Mouse (Mus musculus): ENCODE measurements around the gene Gm281. TPM values are rescaled to one million over a fixed set of nuclear protein-coding genes. Genes with fewer than 3 reads are reported as not detected.
"Not testable (repeated sequence)": the region's sequence is repeated elsewhere in the genome, so short reads cannot be mapped to it uniquely, and the experiment has no call there.

Gm281 gene
- polyA plus RNA-seq (2015; fragmentation: Nextera tagmentation; extraction: Ambion mirVana): not detected in 2 replicates

- 28% methylated on average over 1 of the region's 1 CpGs for WGBS (ENCODE audit: insufficient replicate concordance)
- ATAC-seq (ENCODE audit: low read depth) (no peak), DNase-seq (no peak)
- H3K9me3 ChIP-seq (replicated peaks): no peaks in the 10 kb centered on the region
- H3K36me3 ChIP-seq: no peaks in the 10 kb centered on the region
- H3K4me1 ChIP-seq (replicated peaks): no peaks in the 10 kb centered on the region
- H3K4me2 ChIP-seq: no peak within 1 kb of the TSS
- no peak within 1 kb of the TSS for H3K27ac ChIP-seq
- H3K27me3 ChIP-seq: no peaks in the 10 kb centered on the region
- H3K9ac ChIP-seq: no peak within 1 kb of the TSS
- H3K4me3 ChIP-seq (replicated peaks): no peak within 1 kb of the TSS
Observed at GRCm38 (mm10) chr14:13914387-13915082, at the start of gene Gm281. TSS of gene Gm281 (minus strand) at chr14:13914478.

GRCm38 (mm10) chr14:13963527-13963926 lies 49.2 kb upstream of the Gm281 start:
- Histone ChIP-seq H3K4me3 (replicated peaks) (no peak overlapping the region), H3K9ac (no peak overlapping the region), H3K4me1 (replicated peaks) (peaks cover 36% of the 10 kb centered on the region), H3K36me3 (no peaks in the 10 kb centered on the region), H3K27me3 (no peaks in the 10 kb centered on the region), H3K27ac (no peak overlapping the region), H3K4me2 (no peak overlapping the region), H3K9me3 (replicated peaks) (no peaks in the 10 kb centered on the region)
- ATAC-seq (ENCODE audit: low read depth): no peak
- no peak for DNase-seq
- WGBS (ENCODE audit: insufficient replicate concordance): 43% methylated on average over 1 of the region's 1 CpGs

DNA sequence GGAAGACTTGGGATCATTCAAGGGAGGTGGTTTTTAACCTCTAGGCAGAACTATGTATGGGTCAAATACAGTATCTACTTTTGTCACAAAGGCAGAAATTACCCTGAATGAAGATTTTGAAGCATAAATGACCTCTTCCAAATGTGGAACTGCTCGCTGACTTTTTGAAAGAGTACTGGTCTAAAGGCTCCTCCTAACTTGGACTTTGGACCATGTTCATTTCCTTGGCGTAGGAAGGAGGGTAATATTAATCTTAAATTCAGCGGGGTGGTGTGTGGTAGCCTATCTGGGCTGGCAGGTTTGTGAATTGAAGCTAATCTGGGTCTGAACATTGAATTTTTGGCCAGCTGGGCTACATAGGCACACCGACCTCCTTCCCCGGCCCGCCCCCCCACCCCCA lies 48.2 kb upstream of the Gm281 start:
- Histone ChIP-seq H3K4me1 (replicated peaks) (peaks cover 45% of the 10 kb centered on the region), H3K4me3 (replicated peaks) (no peak overlapping the region), H3K27ac (no peak overlapping the region; the same call in 1 of the 2 replicates), H3K9me3 (replicated peaks) (no peaks in the 10 kb centered on the region), H3K9ac (no peak overlapping the region), H3K4me2 (peak overlapping the region; percentile 87; the same call in 1 of the 2 replicates), H3K36me3 (0 out of 2 replicates have a peak, but pooled peaks cover under 1% of the 10 kb centered on the region), H3K27me3 (no peaks in the 10 kb centered on the region)
- no peak for ATAC-seq (ENCODE audit: low read depth)
- 48% methylated on average over 6 of the region's 6 CpGs for WGBS (ENCODE audit: insufficient replicate concordance)
- DNase-seq: no peak

GRCm38 (mm10) chr14:13961401-13962112 lies 47.3 kb upstream of the Gm281 start, which contains the start of the genes Atxn7 and Thoc7:
TSS of gene Atxn7 (plus strand) at chr14:13961440.
TSS of gene Thoc7 (minus strand) at chr14:13961852.
- peak within 1 kb of the TSS; percentile 95 for H3K9ac ChIP-seq
- DNase-seq (peak; percentile 38), ATAC-seq (ENCODE audit: low read depth) (peak; percentile 79)
- peaks cover 43% of the 10 kb centered on the region for H3K4me1 ChIP-seq (replicated peaks)
- H3K27me3 ChIP-seq: no peaks in the 10 kb centered on the region
- H3K4me3 ChIP-seq (replicated peaks): peak within 1 kb of the TSS; percentile 94
- 0 out of 2 replicates have a peak, but pooled peaks cover 3% of the 10 kb centered on the region for H3K36me3 ChIP-seq
- H3K4me2 ChIP-seq: peak within 1 kb of the TSS; percentile 87
- WGBS (ENCODE audit: insufficient replicate concordance): 1% methylated on average over 41 of the region's 56 CpGs
- no peaks in the 10 kb centered on the region for H3K9me3 ChIP-seq (replicated peaks)
- peak within 1 kb of the TSS; percentile 83 for H3K27ac ChIP-seq

DNA sequence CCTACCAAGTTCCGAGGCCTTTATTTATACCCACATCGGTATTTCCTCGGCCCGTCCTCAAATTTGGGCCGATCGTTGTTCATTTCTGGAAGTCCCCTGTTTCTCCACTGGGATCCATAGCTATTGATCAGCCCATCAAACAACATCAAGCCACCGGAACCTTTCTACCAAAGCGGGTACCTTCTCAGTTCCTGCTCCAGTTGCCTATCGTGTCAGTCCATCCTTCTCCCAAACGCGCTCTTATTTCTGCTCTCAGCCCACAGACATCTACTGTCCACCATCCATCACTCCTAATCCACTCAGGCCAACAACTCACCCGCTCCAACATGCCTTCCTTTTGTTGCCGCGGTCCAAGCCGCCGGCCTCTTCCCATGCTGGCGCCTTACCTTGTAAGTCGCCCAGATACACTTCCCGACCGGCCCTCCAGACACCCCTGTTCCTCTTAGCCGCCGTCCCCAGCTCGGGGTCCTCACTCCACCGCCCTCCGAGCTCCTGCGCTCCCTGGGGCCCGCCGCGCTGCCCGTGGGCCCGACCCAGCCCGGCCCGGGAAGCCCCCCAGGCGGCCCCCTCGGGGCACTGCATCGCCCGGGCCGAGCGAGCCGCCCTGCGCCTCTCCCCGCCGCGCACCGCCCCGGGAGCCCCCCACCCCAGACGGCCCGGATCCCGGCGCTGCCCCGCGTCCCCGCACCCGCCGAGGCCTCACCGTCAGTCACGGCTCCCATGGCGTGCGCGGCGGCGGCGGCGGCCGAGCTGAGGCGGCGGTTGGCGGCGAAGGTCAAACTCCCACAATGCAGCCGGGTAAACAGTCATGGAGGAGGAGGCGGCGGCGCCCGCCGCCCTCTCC lies 46.4 kb upstream of the Gm281 start:
- Histone ChIP-seq H3K27me3 (no peaks in the 10 kb centered on the region), H3K36me3 (peaks cover 9% of the 10 kb centered on the region), H3K27ac (peak overlapping the region; percentile 83), H3K4me3 (replicated peaks) (peak overlapping the region; percentile 94), H3K9me3 (replicated peaks) (no peaks in the 10 kb centered on the region), H3K4me1 (replicated peaks) (peaks cover 38% of the 10 kb centered on the region), H3K9ac (peak overlapping the region; percentile 95), H3K4me2 (peak overlapping the region; percentile 87)
- ATAC-seq (ENCODE audit: low read depth) (peak; percentile 74), DNase-seq (peak; percentile 26)
- WGBS (ENCODE audit: insufficient replicate concordance): under 1% methylated on average over 61 of the region's 75 CpGs

DNA sequence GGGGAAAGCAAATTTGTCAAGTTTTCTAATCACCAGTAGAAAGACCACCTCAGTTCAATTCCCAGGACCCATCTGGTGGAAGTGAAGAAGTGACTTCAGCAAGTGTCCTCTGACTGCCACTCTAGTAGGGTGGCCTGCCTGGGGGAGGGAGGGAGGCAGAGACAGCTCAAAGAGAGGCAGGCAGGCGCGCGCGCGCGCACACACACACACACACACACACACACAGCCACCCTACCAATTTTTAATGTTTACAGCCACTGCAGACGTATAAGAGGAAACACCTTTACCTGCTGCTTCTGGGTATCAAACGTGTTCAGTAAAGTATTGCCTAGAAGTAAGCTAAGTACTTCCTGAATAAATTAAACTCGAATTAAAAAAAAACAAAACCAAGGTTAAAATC lies 45.8 kb upstream of the Gm281 start:
- H3K27me3 ChIP-seq: no peaks in the 10 kb centered on the region
- 0% methylated on average over 9 of the region's 9 CpGs for WGBS (ENCODE audit: insufficient replicate concordance)
- no peaks in the 10 kb centered on the region for H3K9me3 ChIP-seq (replicated peaks)
- peaks cover 13% of the 10 kb centered on the region for H3K36me3 ChIP-seq
- DNase-seq (peak; percentile 18), ATAC-seq (ENCODE audit: low read depth) (peak; percentile 72)
- H3K27ac ChIP-seq: peak overlapping the region; percentile 83
- H3K4me3 ChIP-seq (replicated peaks): peak overlapping the region; percentile 94
- H3K4me2 ChIP-seq: peak overlapping the region; percentile 87
- peak overlapping the region; percentile 95 for H3K9ac ChIP-seq
- peaks cover 38% of the 10 kb centered on the region for H3K4me1 ChIP-seq (replicated peaks)

DNA sequence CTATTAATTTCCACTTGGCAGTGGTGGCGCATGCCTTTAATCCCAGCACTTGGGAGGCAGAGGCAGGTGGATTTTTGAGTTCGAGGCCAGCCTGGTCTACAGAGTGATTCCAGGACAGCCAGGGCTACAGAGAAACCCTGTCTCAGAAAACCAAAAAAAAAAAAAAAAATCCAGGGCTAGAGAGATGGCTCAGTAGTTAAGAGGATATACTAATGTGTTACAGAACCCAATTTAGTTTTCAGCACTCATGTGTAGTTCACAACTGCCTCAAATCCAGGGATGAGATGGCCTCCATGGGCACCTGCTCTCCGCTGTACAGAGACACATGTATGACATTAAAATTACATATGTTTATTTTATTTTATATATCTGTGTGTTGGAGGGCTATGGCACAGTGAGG lies 37.9 kb upstream of the Gm281 start:
- H3K27ac ChIP-seq; H3K4me1 ChIP-seq (replicated peaks); H3K4me2 ChIP-seq; DNase-seq; H3K4me3 ChIP-seq (replicated peaks); H3K27me3 ChIP-seq; ATAC-seq (ENCODE audit: low read depth); H3K9me3 ChIP-seq (replicated peaks); H3K9ac ChIP-seq: not testable (repeated sequence)
- WGBS (ENCODE audit: insufficient replicate concordance): 83% methylated on average over 3 of the region's 3 CpGs
- H3K36me3 ChIP-seq: peaks cover 56% of the 10 kb centered on the region

GRCm38 (mm10) chr14:13950401-13950800 lies 36.1 kb upstream of the Gm281 start:
- H3K9ac ChIP-seq: no peak overlapping the region
- H3K4me3 ChIP-seq (replicated peaks): no peak overlapping the region
- no peak for DNase-seq
- H3K27me3 ChIP-seq: no peaks in the 10 kb centered on the region
- H3K36me3 ChIP-seq: peaks cover 48% of the 10 kb centered on the region
- no peaks in the 10 kb centered on the region for H3K4me1 ChIP-seq (replicated peaks)
- no peak overlapping the region for H3K4me2 ChIP-seq
- no peak for ATAC-seq (ENCODE audit: low read depth)
- no peak overlapping the region for H3K27ac ChIP-seq
- no peaks in the 10 kb centered on the region for H3K9me3 ChIP-seq (replicated peaks)

- 82% methylated on average over 7 of the region's 7 CpGs for WGBS (ENCODE audit: insufficient replicate concordance)
- Histone ChIP-seq H3K4me1 (replicated peaks) (no peaks in the 10 kb centered on the region), H3K36me3 (peaks cover 44% of the 10 kb centered on the region), H3K9me3 (replicated peaks) (no peaks in the 10 kb centered on the region), H3K27me3 (no peaks in the 10 kb centered on the region), H3K27ac (no peak overlapping the region), H3K4me2 (no peak overlapping the region), H3K9ac (no peak overlapping the region), H3K4me3 (replicated peaks) (no peak overlapping the region)
- no peak for DNase-seq
- ATAC-seq (ENCODE audit: low read depth): no peak
Observed at GRCm38 (mm10) chr14:13948345-13948744, 34.1 kb upstream of the Gm281 start.

- no peaks in the 10 kb centered on the region for H3K4me1 ChIP-seq (replicated peaks)
- no peak overlapping the region for H3K4me3 ChIP-seq (replicated peaks)
- peaks cover 23% of the 10 kb centered on the region for H3K36me3 ChIP-seq
- WGBS (ENCODE audit: insufficient replicate concordance): 73% methylated on average over 4 of the region's 4 CpGs
- no peaks in the 10 kb centered on the region for H3K9me3 ChIP-seq (replicated peaks)
- H3K27me3 ChIP-seq: no peaks in the 10 kb centered on the region
- no peak overlapping the region for H3K9ac ChIP-seq
- H3K4me2 ChIP-seq: no peak overlapping the region
- DNase-seq (no peak), ATAC-seq (ENCODE audit: low read depth) (no peak)
- H3K27ac ChIP-seq: no peak overlapping the region
Observed at GRCm38 (mm10) chr14:13944686-13945085, 30.4 kb upstream of the Gm281 start.

DNA sequence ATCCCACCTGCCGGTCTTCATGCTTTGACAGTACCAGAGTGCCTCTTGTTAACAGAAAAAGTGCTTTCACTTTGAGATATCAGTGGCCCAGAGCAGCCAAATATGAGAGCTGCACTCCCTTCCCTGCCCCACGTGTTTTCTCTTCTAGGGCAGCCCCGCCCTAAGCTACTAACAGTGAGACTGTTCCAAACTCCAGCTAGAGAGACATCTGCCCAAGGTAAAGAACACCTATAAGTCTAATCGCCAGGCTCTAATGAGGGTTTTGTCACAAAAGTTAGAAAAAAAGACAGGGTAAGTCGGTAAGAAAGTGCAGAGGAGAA lies 19.7 kb upstream of the Gm281 start:
- H3K9ac ChIP-seq: peak overlapping the region; percentile 53
- DNase-seq (no peak), ATAC-seq (ENCODE audit: low read depth) (peak; percentile 41; the same call in 1 of the 2 replicates)
- no peaks in the 10 kb centered on the region for H3K27me3 ChIP-seq
- H3K4me1 ChIP-seq (replicated peaks): peaks cover 12% of the 10 kb centered on the region
- H3K27ac ChIP-seq: no peak overlapping the region
- H3K4me2 ChIP-seq: peak overlapping the region; percentile 77
- peak overlapping the region; percentile 55 for H3K4me3 ChIP-seq (replicated peaks)
- no peaks in the 10 kb centered on the region for H3K9me3 ChIP-seq (replicated peaks)
- WGBS (ENCODE audit: insufficient replicate concordance): 31% methylated on average over 5 of the region's 5 CpGs
- H3K36me3 ChIP-seq: no peaks in the 10 kb centered on the region
